Mouse (Mus musculus): ENCODE data around the gene Cfap46.

DNA sequence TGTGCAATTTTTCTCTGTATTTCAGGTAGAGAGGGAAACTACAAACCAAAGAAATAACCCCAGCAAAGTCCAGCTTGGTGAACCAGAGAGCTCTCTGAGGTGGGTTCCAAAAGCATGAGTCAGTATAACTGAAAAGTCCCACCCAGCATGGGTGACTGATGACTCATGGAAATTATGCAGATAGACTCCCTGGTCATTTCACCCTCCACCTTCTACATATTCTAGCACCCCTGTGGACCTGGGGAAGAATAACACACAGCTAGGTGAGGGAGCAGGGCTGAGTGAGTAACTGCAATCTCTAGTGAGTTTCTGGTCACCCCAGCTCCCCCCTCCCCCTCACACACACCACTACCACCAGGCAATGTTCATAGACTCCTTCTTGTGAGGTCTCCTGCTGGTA is 28.2 kb upstream of the Cfap46 start:
- TF ChIP-seq CTCF (IDR thresholded peaks at IDR 0.05) (no peak), EP300 (IDR thresholded peaks at IDR 0.05) (no peak)

Data from lung, postnatal 0 days (tissue).